Mouse (Mus musculus): ENCODE data around the gene S100pbp. TPM values are rescaled to one million over a fixed set of nuclear protein-coding genes. Genes with fewer than 3 reads are reported as not detected.

S100pbp gene
- polyA plus RNA-seq, 1 experiment, result 28.5 TPM

DNA sequence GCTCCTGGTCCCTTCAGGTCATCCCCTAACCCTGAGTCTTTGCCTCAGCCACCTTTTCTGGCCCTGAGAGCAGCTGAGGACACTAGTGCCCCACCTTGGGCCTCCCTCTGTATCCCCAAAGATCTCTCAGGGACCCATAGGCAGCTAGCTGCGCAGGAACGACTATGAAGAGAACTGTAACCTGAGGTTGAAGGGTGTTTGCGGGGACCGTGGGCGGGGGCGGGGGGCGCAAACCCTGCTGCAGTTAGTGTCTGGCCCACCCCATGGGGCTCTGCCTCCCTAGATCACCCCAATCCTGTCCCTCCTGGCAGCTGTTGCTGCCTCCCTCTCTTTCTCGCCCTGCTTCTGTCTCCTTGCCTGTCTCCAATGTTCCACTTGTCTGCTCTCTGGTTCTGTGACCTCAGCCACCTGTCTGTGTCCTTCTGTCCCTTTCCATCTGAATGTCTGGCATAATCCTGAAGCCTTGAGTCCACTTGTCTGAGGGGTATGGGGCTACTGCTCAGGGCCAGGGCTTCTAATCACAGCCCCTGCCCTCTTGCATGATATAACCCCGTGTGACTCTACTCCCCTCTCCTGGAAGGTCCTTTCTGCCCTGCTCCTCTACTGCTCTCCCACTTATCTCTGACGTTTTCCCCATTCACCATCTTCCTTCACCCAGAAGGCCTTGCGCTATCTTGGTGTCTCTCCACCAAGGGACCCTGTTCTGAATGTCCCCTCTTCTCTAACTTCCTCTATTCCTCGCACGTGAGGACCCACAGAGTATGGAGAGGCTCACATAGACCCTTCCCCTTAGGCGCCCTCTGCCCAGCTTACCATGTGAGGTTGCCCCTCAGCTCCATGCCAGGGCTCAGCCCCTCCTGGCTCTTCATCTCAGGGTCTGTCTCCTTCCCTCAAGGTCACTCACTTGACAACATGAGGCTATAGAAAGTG is 51.9 kb downstream of the S100pbp start:
- peak overlapping the region; percentile 89 for H3K27ac ChIP-seq (ENCODE audit: insufficient read depth, low read length)
- no peaks in the 10 kb centered on the region for H3K27me3 ChIP-seq (ENCODE audit: control insufficient read depth, insufficient read depth, low read length)
- peak; percentile 49 to 68 for DNase-seq
- TF ChIP-seq POLR2A (IDR thresholded peaks at IDR 0.05; ENCODE audit: borderline replicate concordance, insufficient read depth, low read length) (no peak), CTCF (IDR thresholded peaks at IDR 0.05; ENCODE audit: borderline replicate concordance, insufficient read depth, low read depth, low read length) (no peak)
- H3K4me3 ChIP-seq (replicated peaks; ENCODE audit: insufficient read depth, low read depth, low read length), result peak overlapping the region; percentile 87
- 58% methylated on average over 14 of the region's 14 CpGs for WGBS
- H3K4me1 ChIP-seq (ENCODE audit: control insufficient read depth, insufficient read depth, low read length), result peaks cover 53% of the 10 kb centered on the region

DNA sequence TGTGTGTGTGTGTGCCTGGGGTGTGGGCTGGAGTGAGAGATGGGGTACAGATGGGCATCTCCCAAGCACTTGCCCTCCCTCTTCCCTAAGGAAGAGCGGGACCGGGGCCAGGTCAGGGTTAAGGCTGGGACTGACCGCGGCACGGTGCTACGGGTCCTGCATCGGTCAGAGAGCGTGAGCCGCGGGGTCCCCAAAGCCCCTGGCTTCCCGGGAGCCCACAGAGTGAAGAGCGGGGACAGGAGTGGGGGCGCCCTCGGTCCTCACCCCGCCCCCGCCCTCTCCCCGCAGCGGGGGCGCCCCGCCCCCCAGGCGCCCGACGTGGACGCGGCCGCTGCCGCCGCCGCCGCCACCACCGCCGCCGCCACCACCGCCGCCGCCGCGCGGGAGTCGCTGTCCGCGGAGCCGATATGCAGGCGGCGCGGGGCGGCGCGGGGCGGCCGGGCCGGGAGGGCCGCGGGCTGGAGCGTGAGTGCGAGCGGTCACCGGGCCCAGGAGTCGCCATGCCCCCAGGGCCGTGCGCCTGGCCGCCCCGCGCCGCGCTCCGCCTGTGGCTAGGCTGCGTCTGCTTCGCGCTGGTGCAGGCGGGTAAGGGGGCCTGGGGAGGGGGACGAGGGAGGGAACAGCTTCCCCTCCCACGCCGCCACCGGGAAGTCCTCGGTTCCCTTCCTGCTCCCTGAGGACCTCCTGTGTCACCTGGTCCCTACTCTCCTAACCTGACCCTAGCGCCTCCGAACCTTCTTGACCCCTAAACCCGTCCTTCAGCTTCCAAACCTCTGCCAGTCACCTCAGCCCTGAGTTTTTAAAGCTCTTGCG is 52.7 kb downstream of the S100pbp start, which contains the start of gene Fndc5:
Gene Fndc5, plus strand, starts transcription at position 421 of the 813 bp plus-strand sequence.
- Histone ChIP-seq H3K27ac (ENCODE audit: insufficient read depth, low read length) (peak within 1 kb of the TSS; percentile 100), H3K4me3 (replicated peaks; ENCODE audit: insufficient read depth, low read depth, low read length) (peak within 1 kb of the TSS; percentile 92), H3K27me3 (ENCODE audit: control insufficient read depth, insufficient read depth, low read length) (no peaks in the 10 kb centered on the region), H3K4me1 (ENCODE audit: control insufficient read depth, insufficient read depth, low read length) (peaks cover 44% of the 10 kb centered on the region)
- 2% methylated on average over 73 of the region's 80 CpGs for WGBS
- TF ChIP-seq POLR2A (IDR thresholded peaks at IDR 0.05; ENCODE audit: borderline replicate concordance, insufficient read depth, low read length) (no peak), CTCF (IDR thresholded peaks at IDR 0.05; ENCODE audit: borderline replicate concordance, insufficient read depth, low read depth, low read length) (no peak)
- DNase-seq, result peak; percentile 65 to 77

DNA sequence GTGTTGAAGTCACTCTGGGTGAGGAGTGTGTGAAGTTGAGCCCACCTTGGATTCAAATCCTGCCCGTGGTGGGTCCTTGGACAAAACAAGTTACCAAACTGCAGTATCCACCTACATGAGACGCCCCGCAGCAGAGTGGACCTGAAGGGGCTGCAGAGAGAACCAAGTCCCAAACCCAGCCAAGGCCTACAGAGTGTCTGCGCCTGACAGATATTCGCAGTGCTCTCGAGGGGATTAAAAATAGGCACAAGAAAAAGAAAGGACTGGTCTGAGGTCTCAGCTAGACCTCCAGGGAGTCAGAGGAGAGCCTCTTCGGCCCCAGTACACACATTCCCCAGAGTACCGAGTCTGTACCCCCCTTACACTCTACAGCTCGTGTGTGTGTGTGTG is 53.3 kb downstream of the S100pbp start:
- 21% methylated on average over 9 of the region's 9 CpGs for WGBS
- TF ChIP-seq POLR2A (IDR thresholded peaks at IDR 0.05; ENCODE audit: borderline replicate concordance, insufficient read depth, low read length) (no peak), CTCF (IDR thresholded peaks at IDR 0.05; ENCODE audit: borderline replicate concordance, insufficient read depth, low read depth, low read length) (no peak)
- peaks cover 38% of the 10 kb centered on the region for H3K4me1 ChIP-seq (ENCODE audit: control insufficient read depth, insufficient read depth, low read length)
- DNase-seq, result no peak
- peak overlapping the region; percentile 100 for H3K27ac ChIP-seq (ENCODE audit: insufficient read depth, low read length)
- H3K4me3 ChIP-seq (replicated peaks; ENCODE audit: insufficient read depth, low read depth, low read length), result peak overlapping the region; percentile 92
- no peaks in the 10 kb centered on the region for H3K27me3 ChIP-seq (ENCODE audit: control insufficient read depth, insufficient read depth, low read length)

DNA sequence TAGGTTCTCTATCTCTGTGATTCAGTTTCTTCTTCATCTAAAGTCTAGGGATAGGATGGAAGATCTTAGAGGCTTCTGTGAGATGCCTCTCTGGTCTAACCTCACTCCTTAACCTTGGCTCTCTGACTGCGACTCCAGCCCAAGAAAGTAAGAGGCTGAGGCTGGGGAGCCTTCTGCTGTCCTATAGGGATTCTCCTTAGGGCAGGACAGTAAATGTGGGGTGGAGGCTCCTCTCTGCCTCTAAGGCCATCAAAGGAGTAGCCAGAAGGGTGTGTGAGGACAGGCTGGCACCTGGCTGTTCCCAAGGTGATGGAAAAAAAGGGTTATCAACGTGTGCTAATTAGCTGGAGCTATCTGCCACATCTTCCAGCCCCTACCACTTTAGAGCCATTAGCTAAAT is 53.9 kb downstream of the S100pbp start:
- 22% methylated on average over 2 of the region's 2 CpGs for WGBS
- Histone ChIP-seq H3K4me3 (replicated peaks; ENCODE audit: insufficient read depth, low read depth, low read length) (peak overlapping the region; percentile 92), H3K27ac (ENCODE audit: insufficient read depth, low read length) (peak overlapping the region; percentile 100), H3K4me1 (ENCODE audit: control insufficient read depth, insufficient read depth, low read length) (peaks cover 34% of the 10 kb centered on the region), H3K27me3 (ENCODE audit: control insufficient read depth, insufficient read depth, low read length) (no peaks in the 10 kb centered on the region)
- TF ChIP-seq POLR2A (IDR thresholded peaks at IDR 0.05; ENCODE audit: borderline replicate concordance, insufficient read depth, low read length) (no peak), CTCF (IDR thresholded peaks at IDR 0.05; ENCODE audit: borderline replicate concordance, insufficient read depth, low read depth, low read length) (no peak)
- DNase-seq, result peak; percentile 39 to 58

DNA sequence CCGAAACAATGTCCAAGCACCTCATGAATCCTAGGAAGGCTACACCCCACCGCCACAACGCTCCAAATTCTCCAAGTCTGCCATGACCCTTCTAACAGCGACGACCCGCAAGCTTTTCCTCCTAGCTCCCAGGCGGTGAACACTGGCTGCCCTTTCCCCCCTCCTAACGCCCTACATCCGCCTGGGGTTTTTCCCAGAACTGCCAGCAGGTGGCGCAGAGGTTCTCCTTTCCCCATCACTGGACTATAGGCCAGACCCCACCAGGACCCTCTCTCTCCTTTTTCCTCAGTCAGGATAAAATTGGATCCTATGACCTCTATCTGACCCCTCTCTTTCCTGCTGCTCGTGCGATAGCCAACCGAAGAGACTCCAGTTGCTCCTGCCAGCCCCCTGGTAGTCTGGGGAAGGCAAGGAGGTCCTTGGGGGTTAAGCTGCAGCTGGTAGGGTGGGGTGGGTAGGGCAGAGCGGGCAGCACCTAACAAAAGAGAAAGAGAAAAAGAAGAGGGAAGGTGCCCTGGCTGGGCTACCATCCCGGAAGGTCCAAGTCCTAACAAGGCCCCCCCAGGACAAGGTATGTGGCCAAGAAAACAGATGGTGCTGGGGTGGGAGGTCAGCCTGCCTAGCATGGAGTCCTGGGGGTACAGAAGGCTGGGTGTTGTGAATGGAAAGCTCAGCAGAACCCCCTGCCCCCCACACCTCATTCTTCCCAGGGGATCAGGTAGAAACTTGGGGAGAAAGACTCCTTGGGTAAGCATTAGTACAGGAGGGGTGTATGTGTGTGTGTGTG is 54.5 kb downstream of the S100pbp start:
- 3% methylated on average over 15 of the region's 15 CpGs for WGBS
- TF ChIP-seq POLR2A (IDR thresholded peaks at IDR 0.05; ENCODE audit: borderline replicate concordance, insufficient read depth, low read length), result peak; percentile 39; the same call in 1 of the 2 replicates
- peak; percentile 81 for TF ChIP-seq CTCF (IDR thresholded peaks at IDR 0.05; ENCODE audit: borderline replicate concordance, insufficient read depth, low read depth, low read length)
- Histone ChIP-seq H3K4me1 (ENCODE audit: control insufficient read depth, insufficient read depth, low read length) (peaks cover 36% of the 10 kb centered on the region), H3K27ac (ENCODE audit: insufficient read depth, low read length) (peak overlapping the region; percentile 100), H3K27me3 (ENCODE audit: control insufficient read depth, insufficient read depth, low read length) (no peaks in the 10 kb centered on the region), H3K4me3 (replicated peaks; ENCODE audit: insufficient read depth, low read depth, low read length) (peak overlapping the region; percentile 92)
- DNase-seq, result peak; percentile 83 to 91

DNA sequence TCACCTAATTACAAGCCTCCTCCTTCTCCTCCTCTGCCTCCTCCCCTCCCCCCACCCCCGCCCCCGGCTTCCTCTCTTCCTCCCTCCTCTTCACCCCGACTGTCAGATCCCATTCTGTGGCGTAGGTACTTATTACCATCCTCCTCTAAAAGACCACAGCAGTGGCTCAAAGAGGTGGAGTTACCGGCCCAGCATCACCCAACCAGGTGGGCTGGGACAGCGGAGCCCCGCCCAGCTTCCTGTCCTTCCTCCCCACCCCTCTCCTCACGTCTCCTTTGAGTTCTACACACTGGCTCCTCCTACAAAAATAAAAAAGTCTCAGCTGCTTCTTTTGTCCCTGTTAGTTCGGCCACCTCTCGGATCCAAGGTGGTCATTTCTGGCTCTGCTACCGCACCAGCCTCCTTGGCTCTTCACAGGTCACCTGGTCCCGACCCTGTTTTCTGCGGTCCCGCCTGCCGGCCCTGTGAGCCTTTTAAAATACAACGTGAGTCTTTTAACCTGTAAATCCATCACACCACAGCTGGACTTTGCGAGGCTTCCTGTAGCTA is 58.7 kb downstream of the S100pbp start:
- TF ChIP-seq CTCF (IDR thresholded peaks at IDR 0.05; ENCODE audit: borderline replicate concordance, insufficient read depth, low read depth, low read length) (no peak), POLR2A (IDR thresholded peaks at IDR 0.05; ENCODE audit: borderline replicate concordance, insufficient read depth, low read length) (no peak)
- 52% methylated on average over 17 of the region's 17 CpGs for WGBS
- DNase-seq, result no peak
- peaks cover 16% of the 10 kb centered on the region; the same call in 1 of the 2 replicates for H3K4me1 ChIP-seq (ENCODE audit: control insufficient read depth, insufficient read depth, low read length)
- H3K27ac ChIP-seq (ENCODE audit: insufficient read depth, low read length), result no peak overlapping the region
- no peak overlapping the region for H3K4me3 ChIP-seq (replicated peaks; ENCODE audit: insufficient read depth, low read depth, low read length)
- no peaks in the 10 kb centered on the region for H3K27me3 ChIP-seq (ENCODE audit: control insufficient read depth, insufficient read depth, low read length)

DNA sequence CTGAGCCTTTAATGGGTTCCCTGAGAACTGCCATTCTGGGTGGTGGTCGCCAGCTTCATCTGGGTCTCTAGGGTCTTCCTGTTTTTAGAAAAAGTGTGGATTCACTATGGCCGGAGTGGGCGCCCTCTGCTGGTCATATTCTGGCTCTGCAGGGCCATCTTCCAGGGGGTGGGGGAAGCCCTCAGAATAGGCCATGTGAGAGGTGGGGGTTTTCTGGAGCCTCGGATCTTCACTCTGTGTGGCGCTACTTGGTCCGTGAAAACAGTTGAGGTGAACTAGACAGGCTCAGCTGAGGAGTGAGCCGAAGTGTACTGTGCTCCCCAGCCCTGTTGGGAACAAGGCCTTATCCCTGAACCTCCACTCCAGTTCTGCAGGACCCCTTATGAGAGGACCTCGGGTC is 59.4 kb downstream of the S100pbp start:
- peaks cover 9% of the 10 kb centered on the region; the same call in 1 of the 2 replicates for H3K4me1 ChIP-seq (ENCODE audit: control insufficient read depth, insufficient read depth, low read length)
- no peak for TF ChIP-seq POLR2A (IDR thresholded peaks at IDR 0.05; ENCODE audit: borderline replicate concordance, insufficient read depth, low read length)
- TF ChIP-seq CTCF (IDR thresholded peaks at IDR 0.05; ENCODE audit: borderline replicate concordance, insufficient read depth, low read depth, low read length), result peak; percentile 70
- H3K4me3 ChIP-seq (replicated peaks; ENCODE audit: insufficient read depth, low read depth, low read length), result no peak overlapping the region
- no peaks in the 10 kb centered on the region for H3K27me3 ChIP-seq (ENCODE audit: control insufficient read depth, insufficient read depth, low read length)
- 6% methylated on average over 8 of the region's 8 CpGs for WGBS
- peak; percentile 46 to 66 for DNase-seq
- no peak overlapping the region for H3K27ac ChIP-seq (ENCODE audit: insufficient read depth, low read length)
